Mouse (Mus musculus) megakaryocyte, embryonic 14.5 days (primary cell): Measurements from ENCODE around the gene Gse1. TPM values are rescaled to one million over a fixed set of nuclear protein-coding genes. Genes with fewer than 3 reads are reported as not detected.

Experiments
- H3K27me3 ChIP-seq: replicated peaks from 2 replicates; pipeline ENCODE3; 2012; ENCODE audit warnings: inconsistent platforms
- H3K36me3 ChIP-seq: replicated peaks from 2 replicates; pipeline ENCODE3; 2012; ENCODE audit warnings: low read length, inconsistent platforms, mixed read lengths
- H3K4me1 ChIP-seq: 2 replicates; pipeline ENCODE4 v1.6.1; 2012; ENCODE audit warnings: inconsistent platforms
- H3K4me3 ChIP-seq: replicated peaks from 2 replicates; pipeline ENCODE3; 2012; ENCODE audit warnings: moderate library complexity, mild to moderate bottlenecking, inconsistent platforms
- H3K9me3 ChIP-seq: 2 replicates; pipeline ENCODE4 v1.6.1; 2012; ENCODE audit warnings: inconsistent platforms
- FLI1 ChIP-seq: IDR thresholded peaks from 2 replicates; pipeline ENCODE4 v1.6.1; 2012; ENCODE audit warnings: low read length, inconsistent platforms, mixed read lengths
- GATA1 ChIP-seq: IDR thresholded peaks from 3 replicates; pipeline ENCODE4 v1.6.1; 2012; ENCODE audit warnings: mixed read lengths, low read length, inconsistent platforms, borderline replicate concordance
- polyA plus RNA-seq: library from polyadenylated mRNA; stranded (reverse); fragments of >175 nt; gene quantifications from 2 replicates; pipeline ENCODE4 v1.2.3, GENCODE M21; 2012; ENCODE audit warnings: low replicate concordance; ENCODE audit not compliant: insufficient read depth

Gene Gse1
- polyA plus RNA-seq, 1 experiment = 163 TPM

GRCm38 (mm10) chr8:120401712-120402111, 173.5 kb downstream of the Gse1 start:
- H3K4me1 ChIP-seq = peaks cover 92% of the 10 kb centered on the region
- no peaks in the 10 kb centered on the region for H3K36me3 ChIP-seq
- TF ChIP-seq FLI1 (no peak), GATA1 (no peak)
- no peak overlapping the region for H3K4me3 ChIP-seq
- no peaks in the 10 kb centered on the region for H3K27me3 ChIP-seq
- no peaks in the 10 kb centered on the region for H3K9me3 ChIP-seq

- Histone ChIP-seq H3K9me3 (no peaks in the 10 kb centered on the region), H3K36me3 (no peaks in the 10 kb centered on the region), H3K4me3 (peak overlapping the region; percentile 40), H3K27me3 (no peaks in the 10 kb centered on the region), H3K4me1 (peaks cover 92% of the 10 kb centered on the region)
- TF ChIP-seq FLI1 (no peak), GATA1 (no peak)
Observed at GRCm38 (mm10) chr8:120403606-120404269, 175.5 kb downstream of the Gse1 start.

GRCm38 (mm10) chr8:120404609-120405036, 176.4 kb downstream of the Gse1 start:
- TF ChIP-seq FLI1 = no peak
- no peak for TF ChIP-seq GATA1
- H3K27me3 ChIP-seq = no peaks in the 10 kb centered on the region

GRCm38 (mm10) chr8:120406008-120406632, 177.9 kb downstream of the Gse1 start:
- Histone ChIP-seq H3K36me3 (no peaks in the 10 kb centered on the region), H3K27me3 (no peaks in the 10 kb centered on the region), H3K4me3 (peak overlapping the region; percentile 76), H3K4me1 (peaks cover 98% of the 10 kb centered on the region), H3K9me3 (no peaks in the 10 kb centered on the region)
- TF ChIP-seq FLI1 (no peak), GATA1 (no peak)

More at GRCm38 (mm10) chr8:120404609-120405036, 176.4 kb downstream of the Gse1 start:
- H3K4me1 ChIP-seq = peaks cover 94% of the 10 kb centered on the region
- H3K4me3 ChIP-seq = no peak overlapping the region
- no peaks in the 10 kb centered on the region for H3K36me3 ChIP-seq
- H3K9me3 ChIP-seq = no peaks in the 10 kb centered on the region

- no peaks in the 10 kb centered on the region for H3K9me3 ChIP-seq
- H3K4me1 ChIP-seq = peaks cover 99% of the 10 kb centered on the region
- peak overlapping the region; percentile 11 for H3K4me3 ChIP-seq
- H3K27me3 ChIP-seq = peaks cover 5% of the 10 kb centered on the region
- no peak for TF ChIP-seq FLI1
- no peak for TF ChIP-seq GATA1
- H3K36me3 ChIP-seq = no peaks in the 10 kb centered on the region
Observed at GRCm38 (mm10) chr8:120407701-120408240, 179.5 kb downstream of the Gse1 start.

GRCm38 (mm10) chr8:120408241-120409215, 180.3 kb downstream of the Gse1 start:
- H3K27me3 ChIP-seq = peaks cover 7% of the 10 kb centered on the region
- TF ChIP-seq GATA1 = no peak
- TF ChIP-seq FLI1 = no peak
- peaks cover 99% of the 10 kb centered on the region for H3K4me1 ChIP-seq

GRCm38 (mm10) chr8:120409371-120410013, 181.2 kb downstream of the Gse1 start:
- TF ChIP-seq GATA1 (no peak), FLI1 (no peak)
- peaks cover 99% of the 10 kb centered on the region for H3K4me1 ChIP-seq
- H3K36me3 ChIP-seq = no peaks in the 10 kb centered on the region
- H3K9me3 ChIP-seq = no peaks in the 10 kb centered on the region
- peaks cover 10% of the 10 kb centered on the region for H3K27me3 ChIP-seq
- peak overlapping the region; percentile 25 for H3K4me3 ChIP-seq

More at GRCm38 (mm10) chr8:120408241-120409215, 180.3 kb downstream of the Gse1 start:
- H3K36me3 ChIP-seq = no peaks in the 10 kb centered on the region
- H3K4me3 ChIP-seq = peak overlapping the region; percentile 20
- no peaks in the 10 kb centered on the region for H3K9me3 ChIP-seq

GRCm38 (mm10) chr8:120411059-120411458, 182.8 kb downstream of the Gse1 start:
- Histone ChIP-seq H3K36me3 (no peaks in the 10 kb centered on the region), H3K9me3 (no peaks in the 10 kb centered on the region), H3K4me3 (no peak overlapping the region), H3K27me3 (peaks cover 10% of the 10 kb centered on the region), H3K4me1 (peaks cover 97% of the 10 kb centered on the region)
- TF ChIP-seq GATA1 = no peak
- TF ChIP-seq FLI1 = no peak

GRCm38 (mm10) chr8:120411862-120412261, 183.6 kb downstream of the Gse1 start:
- Histone ChIP-seq H3K27me3 (peaks cover 10% of the 10 kb centered on the region), H3K4me3 (no peak overlapping the region), H3K9me3 (no peaks in the 10 kb centered on the region)

More at GRCm38 (mm10) chr8:120411862-120412261, 183.6 kb downstream of the Gse1 start:
- TF ChIP-seq FLI1 (no peak), GATA1 (no peak)
- no peaks in the 10 kb centered on the region for H3K36me3 ChIP-seq
- H3K4me1 ChIP-seq = peaks cover 97% of the 10 kb centered on the region
